In genomic region chr2:26589284-26589683, GRCm38 (mm10) we compare ENCODE assay signal across 12 mouse cellular contexts. TPM values are rescaled to one million over a fixed set of nuclear protein-coding genes. Genes with fewer than 3 reads are reported as not detected.
DNase-seq lines count a peak whose midpoint lies in the region; ATAC-seq lines count a peak whose summit lies in the region.
"Had no signal": no experiment of that assay in that cellular context is flagged by ENCODE, and none has a peak within 500 bp of the region (broad histone marks: within the 10 kb centered on the region; RNA-seq: fewer than 3 reads in every experiment).

No protein-coding gene starts in this region.

- WGBS in hindbrain, embryonic 10.5 days: 91% methylated on average over 10 of the region's 10 CpGs
- WGBS in hindbrain, embryonic 16.5 days: 87% methylated on average over 10 of the region's 10 CpGs
- 84% methylated on average over 10 of the region's 10 CpGs for WGBS in lung, embryonic 15.5 days
- 85% methylated on average over 10 of the region's 10 CpGs for WGBS in intestine, embryonic 16.5 days
- WGBS in stomach, embryonic 15.5 days: 89% methylated on average over 10 of the region's 10 CpGs

- H3K4me2 ChIP-seq in hindbrain, embryonic 16.5 days (ENCODE audit: low read length): no peak overlapping the region
- peak overlapping the region; percentile 76 for H3K4me2 ChIP-seq in lung, embryonic 15.5 days
- H3K4me2 ChIP-seq in intestine, embryonic 16.5 days (ENCODE audit: low read depth, low read length): no peak overlapping the region
- H3K4me2 ChIP-seq in stomach, embryonic 15.5 days: peak overlapping the region; percentile 19; the same call in 1 of the 2 replicates

- peaks cover 38% of the 10 kb centered on the region for H3K4me1 ChIP-seq in hindbrain, embryonic 10.5 days (replicated peaks)
- H3K4me1 ChIP-seq in hindbrain, embryonic 16.5 days (ENCODE audit: control insufficient read depth, insufficient read depth, low read depth, low read length): peaks cover 8% of the 10 kb centered on the region; the same call in 1 of the 2 replicates
- peaks cover 34% of the 10 kb centered on the region for H3K4me1 ChIP-seq in lung, embryonic 15.5 days
- peaks cover 5% of the 10 kb centered on the region for H3K4me1 ChIP-seq in intestine, embryonic 16.5 days (ENCODE audit: control insufficient read depth, insufficient read depth, low read length)
- H3K4me1 ChIP-seq in stomach, embryonic 15.5 days: peaks cover 17% of the 10 kb centered on the region

- H3K36me3 ChIP-seq in hindbrain, embryonic 10.5 days: no peaks in the 10 kb centered on the region
- H3K36me3 ChIP-seq in hindbrain, embryonic 16.5 days (ENCODE audit: control insufficient read depth, insufficient read depth, low read length): no peaks in the 10 kb centered on the region
- H3K36me3 ChIP-seq in lung, embryonic 15.5 days: peaks cover 18% of the 10 kb centered on the region; the same call in 1 of the 2 replicates
- H3K36me3 ChIP-seq in intestine, embryonic 16.5 days (ENCODE audit: control insufficient read depth, insufficient read depth, low read length): 0 out of 2 replicates have a peak, but pooled peaks cover 4% of the 10 kb centered on the region
- peaks cover 11% of the 10 kb centered on the region; the same call in 1 of the 2 replicates for H3K36me3 ChIP-seq in stomach, embryonic 15.5 days
- H3K36me3 ChIP-seq: midbrain, embryonic 10.5 days had no signal

- DNase-seq in hindbrain, embryonic 10.5 days (ENCODE audit: low spot score): no peak
- no peak for DNase-seq in lung, postnatal 4 days
- DNase-seq: kidney, adult 18-20 months had no signal

- no peak for ATAC-seq in hindbrain, embryonic 16.5 days
- no peak for ATAC-seq in lung, embryonic 15.5 days (ENCODE audit: borderline replicate concordance, extremely low read depth, low FRiP score, low TSS enrichment)
- ATAC-seq in intestine, embryonic 16.5 days: no peak
- ATAC-seq in stomach, embryonic 15.5 days (ENCODE audit: insufficient read depth, low FRiP score, low read depth): no peak
- no peak for ATAC-seq in megakaryocyte-erythroid progenitor cell, adult 5-6 weeks (replicated peaks; ENCODE audit: low FRiP score, low TSS enrichment, poor library complexity, severe bottlenecking)

- no peak overlapping the region for H3K9ac ChIP-seq in hindbrain, embryonic 16.5 days (ENCODE audit: low read depth, low read length)
- peak overlapping the region; percentile 69; the same call in 1 of the 2 replicates for H3K9ac ChIP-seq in lung, embryonic 15.5 days
- peak overlapping the region; percentile 80; the same call in 1 of the 2 replicates for H3K9ac ChIP-seq in intestine, embryonic 16.5 days (ENCODE audit: low read depth, low read length)
- no peak overlapping the region for H3K9ac ChIP-seq in stomach, embryonic 15.5 days

- H3K4me3 ChIP-seq in hindbrain, embryonic 10.5 days: no peak overlapping the region
- no peak overlapping the region for H3K4me3 ChIP-seq in hindbrain, embryonic 16.5 days (ENCODE audit: low read length)
- H3K4me3 ChIP-seq in lung, embryonic 15.5 days: peak overlapping the region; percentile 58
- H3K4me3 ChIP-seq in intestine, embryonic 16.5 days (ENCODE audit: low read length): peak overlapping the region; percentile 70; the same call in 1 of the 2 replicates
- no peak overlapping the region for H3K4me3 ChIP-seq in stomach, embryonic 15.5 days (replicated peaks)
- H3K4me3 ChIP-seq: midbrain, embryonic 10.5 days had no signal

- peaks cover 5% of the 10 kb centered on the region; the same call in 1 of the 2 replicates for H3K27me3 ChIP-seq in hindbrain, embryonic 10.5 days (ENCODE audit: insufficient read depth, poor library complexity, severe bottlenecking)
- no peaks in the 10 kb centered on the region for H3K27me3 ChIP-seq in hindbrain, embryonic 16.5 days (replicated peaks; ENCODE audit: control insufficient read depth, insufficient read depth, low read length)
- H3K27me3 ChIP-seq in lung, embryonic 15.5 days: no peaks in the 10 kb centered on the region
- no peaks in the 10 kb centered on the region for H3K27me3 ChIP-seq in intestine, embryonic 16.5 days (replicated peaks; ENCODE audit: control insufficient read depth, insufficient read depth, low read length)
- no peaks in the 10 kb centered on the region for H3K27me3 ChIP-seq in stomach, embryonic 15.5 days (replicated peaks)

- H3K27ac ChIP-seq in hindbrain, embryonic 10.5 days: peak overlapping the region; percentile 36
- H3K27ac ChIP-seq in hindbrain, embryonic 16.5 days (ENCODE audit: low read depth, low read length): no peak overlapping the region
- H3K27ac ChIP-seq in lung, embryonic 15.5 days: peak overlapping the region; percentile 85; the same call in 1 of the 2 replicates
- H3K27ac ChIP-seq in intestine, embryonic 16.5 days (ENCODE audit: low read length): no peak overlapping the region
- no peak overlapping the region for H3K27ac ChIP-seq in stomach, embryonic 15.5 days
- H3K27ac ChIP-seq: midbrain, embryonic 10.5 days had no signal

- H3K9me3 ChIP-seq in hindbrain, embryonic 10.5 days: no peaks in the 10 kb centered on the region
- no peaks in the 10 kb centered on the region for H3K9me3 ChIP-seq in hindbrain, embryonic 16.5 days (ENCODE audit: control insufficient read depth, low read length)
- no peaks in the 10 kb centered on the region for H3K9me3 ChIP-seq in lung, embryonic 15.5 days
- no peaks in the 10 kb centered on the region for H3K9me3 ChIP-seq in intestine, embryonic 16.5 days (ENCODE audit: control insufficient read depth, low read length)
- H3K9me3 ChIP-seq in stomach, embryonic 15.5 days: no peaks in the 10 kb centered on the region
- H3K9me3 ChIP-seq: midbrain, embryonic 10.5 days had no signal

RNA-seq across cellular contexts. Expression of gene Gm20532, which starts 2.8 kb away (rescaled TPM):
- not detected in 2 replicates for polyA plus RNA-seq in hindbrain, embryonic 10.5 days (2016; fragmentation: Nextera tagmentation; extraction: Ambion mirVana)
- not detected in 2 replicates for polyA plus RNA-seq in hindbrain, embryonic 16.5 days (2015; fragmentation: Nextera tagmentation; extraction: Ambion mirVana)
- not detected in 2 replicates for polyA plus RNA-seq in lung, embryonic 15.5 days (2015; fragmentation: Nextera tagmentation; extraction: Ambion mirVana)
- not detected in 2 replicates for polyA plus RNA-seq in intestine, embryonic 16.5 days (2015; fragmentation: Nextera tagmentation; extraction: Ambion mirVana)
- polyA plus RNA-seq in stomach, embryonic 15.5 days (2015; fragmentation: Nextera tagmentation; extraction: Ambion mirVana): not detected in 2 replicates
- not detected in 2 replicates for total RNA-seq in megakaryocyte-erythroid progenitor cell, adult 5-6 weeks (2014; fragmentation: Nextera tagmentation)
- total RNA-seq in megakaryocyte-erythroid progenitor cell, adult 5-6 weeks (2017): not detected in 2 replicates
- total RNA-seq: left cerebral cortex, postnatal 10 days had no signal
- polyA plus RNA-seq: cortical plate, adult 2 months; midbrain, embryonic 10.5 days; testis, adult 2 months had no signal

RNA-seq across cellular contexts. Expression of gene Egfl7, which starts 9.5 kb away (rescaled TPM):
- 78.3 and 101 TPM in 2 replicates for polyA plus RNA-seq in hindbrain, embryonic 10.5 days (2016; fragmentation: Nextera tagmentation; extraction: Ambion mirVana)
- polyA plus RNA-seq in hindbrain, embryonic 16.5 days (2015; fragmentation: Nextera tagmentation; extraction: Ambion mirVana): 75.4 and 76.2 TPM in 2 replicates
- polyA plus RNA-seq in lung, embryonic 15.5 days (2015; fragmentation: Nextera tagmentation; extraction: Ambion mirVana): 339 and 341 TPM in 2 replicates
- 110 and 118 TPM in 2 replicates for polyA plus RNA-seq in intestine, embryonic 16.5 days (2015; fragmentation: Nextera tagmentation; extraction: Ambion mirVana)
- polyA plus RNA-seq in stomach, embryonic 15.5 days (2015; fragmentation: Nextera tagmentation; extraction: Ambion mirVana): 121 and 128 TPM in 2 replicates
- total RNA-seq in megakaryocyte-erythroid progenitor cell, adult 5-6 weeks (2014; fragmentation: Nextera tagmentation): 88.4 and 89.4 TPM in 2 replicates
- total RNA-seq in megakaryocyte-erythroid progenitor cell, adult 5-6 weeks (2017): 31.8 and 63.1 TPM in 2 replicates

RNA-seq across cellular contexts. Expression of gene Agpat2, which starts 14.9 kb away (rescaled TPM):
- 12.3 and 13.5 TPM in 2 replicates for polyA plus RNA-seq in hindbrain, embryonic 10.5 days (2016; fragmentation: Nextera tagmentation; extraction: Ambion mirVana)
- 6.2 and 7.2 TPM in 2 replicates for polyA plus RNA-seq in hindbrain, embryonic 16.5 days (2015; fragmentation: Nextera tagmentation; extraction: Ambion mirVana)
- polyA plus RNA-seq in lung, embryonic 15.5 days (2015; fragmentation: Nextera tagmentation; extraction: Ambion mirVana): 39.1 and 41.1 TPM in 2 replicates
- polyA plus RNA-seq in intestine, embryonic 16.5 days (2015; fragmentation: Nextera tagmentation; extraction: Ambion mirVana): 113 and 116 TPM in 2 replicates
- 60.1 and 63.4 TPM in 2 replicates for polyA plus RNA-seq in stomach, embryonic 15.5 days (2015; fragmentation: Nextera tagmentation; extraction: Ambion mirVana)
- total RNA-seq in megakaryocyte-erythroid progenitor cell, adult 5-6 weeks (2014; fragmentation: Nextera tagmentation): 14.8 and 15.2 TPM in 2 replicates
- 9.9 and 11.8 TPM in 2 replicates for total RNA-seq in megakaryocyte-erythroid progenitor cell, adult 5-6 weeks (2017)

RNA-seq across cellular contexts. Expression of gene Fam69b, which starts 39.0 kb away (rescaled TPM):
- 32.8 and 48.5 TPM in 2 replicates for polyA plus RNA-seq in hindbrain, embryonic 10.5 days (2016; fragmentation: Nextera tagmentation; extraction: Ambion mirVana)
- 153 and 156 TPM in 2 replicates for polyA plus RNA-seq in hindbrain, embryonic 16.5 days (2015; fragmentation: Nextera tagmentation; extraction: Ambion mirVana)
- 21.8 and 23.5 TPM in 2 replicates for polyA plus RNA-seq in lung, embryonic 15.5 days (2015; fragmentation: Nextera tagmentation; extraction: Ambion mirVana)
- 24.8 and 27.0 TPM in 2 replicates for polyA plus RNA-seq in intestine, embryonic 16.5 days (2015; fragmentation: Nextera tagmentation; extraction: Ambion mirVana)
- 28.9 and 33.7 TPM in 2 replicates for polyA plus RNA-seq in stomach, embryonic 15.5 days (2015; fragmentation: Nextera tagmentation; extraction: Ambion mirVana)
- 5.7 and 7.7 TPM in 2 replicates for total RNA-seq in megakaryocyte-erythroid progenitor cell, adult 5-6 weeks (2014; fragmentation: Nextera tagmentation)
- total RNA-seq in megakaryocyte-erythroid progenitor cell, adult 5-6 weeks (2017): 6.8 and 8.0 TPM in 2 replicates

Comparison
In these comparisons a context has a peak if more than half of its experiments do, and no peak if none do; other contexts are left out.
1. H3K27ac ChIP-seq: peak in hindbrain, embryonic 10.5 days (single experiment) and lung, embryonic 15.5 days (single experiment); none in hindbrain, embryonic 16.5 days (single experiment), intestine, embryonic 16.5 days (single experiment) and stomach, embryonic 15.5 days (single experiment).
2. H3K4me3 ChIP-seq: peak in lung, embryonic 15.5 days (single experiment) and intestine, embryonic 16.5 days (single experiment); none in hindbrain, embryonic 10.5 days (single experiment), hindbrain, embryonic 16.5 days (single experiment) and stomach, embryonic 15.5 days (single experiment).
3. H3K4me2 ChIP-seq: peak in lung, embryonic 15.5 days (single experiment) and stomach, embryonic 15.5 days (single experiment); none in hindbrain, embryonic 16.5 days (single experiment) and intestine, embryonic 16.5 days (single experiment).
4. H3K9ac ChIP-seq: peak in lung, embryonic 15.5 days (single experiment) and intestine, embryonic 16.5 days (single experiment); none in hindbrain, embryonic 16.5 days (single experiment) and stomach, embryonic 15.5 days (single experiment).